Mouse (Mus musculus) erythroblast, embryonic 14.5 days (primary cell): ENCODE data around the gene Tmem235. TPM values are rescaled to one million over a fixed set of nuclear protein-coding genes. Genes with fewer than 3 reads are reported as not detected.
A peak's percentile ranks its signal among the peaks of the same experiment; 100 is the strongest.
"Not testable (repeated sequence)": the region's sequence is repeated elsewhere in the genome, so short reads cannot be mapped to it uniquely, and the experiment has no call there.

Source experiments
- H3K27me3 ChIP-seq: 2 replicates; pipeline ENCODE4 v1.6.1; 2012; ENCODE audit warnings: inconsistent platforms; ENCODE audit not compliant: control insufficient read depth
- H3K36me3 ChIP-seq: 2 replicates; pipeline ENCODE4 v1.6.1; 2012; ENCODE audit warnings: mild to moderate bottlenecking, inconsistent platforms; ENCODE audit not compliant: control insufficient read depth
- H3K4me1 ChIP-seq: 2 replicates; pipeline ENCODE4 v1.6.1; 2012; ENCODE audit warnings: inconsistent platforms; ENCODE audit not compliant: control insufficient read depth
- H3K4me3 ChIP-seq: replicated peaks from 2 replicates; pipeline ENCODE3; 2012; ENCODE audit warnings: moderate library complexity, mild to moderate bottlenecking, inconsistent platforms
- H3K9me3 ChIP-seq: 2 replicates; pipeline ENCODE4 v1.6.1; 2012; ENCODE audit warnings: low read length, inconsistent platforms, mixed read lengths; ENCODE audit not compliant: control insufficient read depth
- GATA1 ChIP-seq: IDR thresholded peaks from 2 replicates; pipeline ENCODE4 v1.6.1; 2012; ENCODE audit warnings: low read length, inconsistent platforms, mixed read lengths
- TAL1 ChIP-seq: IDR thresholded peaks from 3 replicates; pipeline ENCODE4 v1.6.1; 2012; ENCODE audit warnings: low read length, inconsistent platforms, mixed read lengths
- polyA plus RNA-seq: library from polyadenylated mRNA; stranded (reverse); fragments of >175 nt; gene quantifications from 2 replicates; pipeline ENCODE4 v1.2.3, GENCODE M21; 2012

Tmem235 gene
- polyA plus RNA-seq, 1 experiment, result not detected

GRCm38 (mm10) chr11:117830401-117830800 lies 30.2 kb upstream of the Tmem235 start:
- Histone ChIP-seq H3K27me3 (no peaks in the 10 kb centered on the region), H3K9me3 (no peaks in the 10 kb centered on the region), H3K4me3 (peak overlapping the region; percentile 34), H3K36me3 (peaks cover 27% of the 10 kb centered on the region), H3K4me1 (peaks cover 95% of the 10 kb centered on the region)
- TF ChIP-seq TAL1 (no peak), GATA1 (no peak)

- H3K4me3 ChIP-seq, result peak overlapping the region; percentile 76
- TF ChIP-seq TAL1, result no peak
- no peak for TF ChIP-seq GATA1
- peaks cover 28% of the 10 kb centered on the region for H3K36me3 ChIP-seq
- H3K27me3 ChIP-seq, result no peaks in the 10 kb centered on the region
- H3K9me3 ChIP-seq, result no peaks in the 10 kb centered on the region
- peaks cover 93% of the 10 kb centered on the region for H3K4me1 ChIP-seq
Observed at GRCm38 (mm10) chr11:117832086-117832969, 28.2 kb upstream of the Tmem235 start.

GRCm38 (mm10) chr11:117833509-117833908 lies 27.0 kb upstream of the Tmem235 start:
- H3K4me1 ChIP-seq, result peaks cover 92% of the 10 kb centered on the region
- not testable (repeated sequence) for H3K27me3 ChIP-seq, H3K4me3 ChIP-seq, H3K9me3 ChIP-seq
- H3K36me3 ChIP-seq, result peaks cover 27% of the 10 kb centered on the region

GRCm38 (mm10) chr11:117834086-117834485 lies 26.5 kb upstream of the Tmem235 start:
- Histone ChIP-seq H3K4me1 (peaks cover 92% of the 10 kb centered on the region), H3K27me3 (no peaks in the 10 kb centered on the region), H3K4me3 (no peak overlapping the region), H3K9me3 (no peaks in the 10 kb centered on the region), H3K36me3 (peaks cover 27% of the 10 kb centered on the region)
- TF ChIP-seq GATA1, result no peak

GRCm38 (mm10) chr11:117836306-117836705 lies 24.2 kb upstream of the Tmem235 start:
- TF ChIP-seq GATA1 (no peak), TAL1 (no peak)
- Histone ChIP-seq H3K27me3 (no peaks in the 10 kb centered on the region), H3K4me3 (peak overlapping the region; percentile 37), H3K36me3 (peaks cover 13% of the 10 kb centered on the region), H3K4me1 (peaks cover 92% of the 10 kb centered on the region), H3K9me3 (no peaks in the 10 kb centered on the region)

GRCm38 (mm10) chr11:117838572-117838971 lies 22.0 kb upstream of the Tmem235 start:
- H3K27me3 ChIP-seq, result no peaks in the 10 kb centered on the region
- H3K36me3 ChIP-seq, result peaks cover 8% of the 10 kb centered on the region
- peak overlapping the region; percentile 19 for H3K4me3 ChIP-seq
- peaks cover 87% of the 10 kb centered on the region for H3K4me1 ChIP-seq
- no peaks in the 10 kb centered on the region for H3K9me3 ChIP-seq
- no peak for TF ChIP-seq GATA1
- peak; percentile 54 for TF ChIP-seq TAL1

GRCm38 (mm10) chr11:117839021-117839420 lies 21.5 kb upstream of the Tmem235 start:
- Histone ChIP-seq H3K4me1 (peaks cover 84% of the 10 kb centered on the region), H3K36me3 (peaks cover 8% of the 10 kb centered on the region), H3K27me3 (no peaks in the 10 kb centered on the region), H3K4me3 (peak overlapping the region; percentile 19), H3K9me3 (no peaks in the 10 kb centered on the region)
- TF ChIP-seq GATA1, result no peak
- TF ChIP-seq TAL1, result no peak

GRCm38 (mm10) chr11:117840910-117841309 lies 19.6 kb upstream of the Tmem235 start:
- Histone ChIP-seq H3K4me3 (no peak overlapping the region), H3K9me3 (no peaks in the 10 kb centered on the region), H3K27me3 (no peaks in the 10 kb centered on the region), H3K4me1 (peaks cover 70% of the 10 kb centered on the region), H3K36me3 (peaks cover 2% of the 10 kb centered on the region)
- no peak for TF ChIP-seq GATA1
- TF ChIP-seq TAL1, result no peak

- Histone ChIP-seq H3K4me3 (no peak overlapping the region), H3K4me1 (peaks cover 70% of the 10 kb centered on the region), H3K9me3 (no peaks in the 10 kb centered on the region), H3K27me3 (no peaks in the 10 kb centered on the region), H3K36me3 (no peaks in the 10 kb centered on the region; the same call in 1 of the 2 replicates)
- TF ChIP-seq TAL1 (no peak), GATA1 (no peak)
Observed at GRCm38 (mm10) chr11:117843434-117843833, 17.1 kb upstream of the Tmem235 start.
